Mouse (Mus musculus): ENCODE data around the gene Krtap13. TPM values are rescaled to one million over a fixed set of nuclear protein-coding genes. Genes with fewer than 3 reads are reported as not detected.
A peak's percentile ranks its signal among the peaks of the same experiment; 100 is the strongest.

Gene Krtap13
- total and polyA plus RNA-seq, 3 experiments: not detected

GRCm38 (mm10) chr16:88735391-88735790 lies 16.0 kb downstream of the Krtap13 start:
- ATAC-seq (ENCODE audit: extremely low read depth, insufficient number of reproducible peaks, low FRiP score, poor library complexity, severe bottlenecking) (no peak), DNase-seq (ENCODE audit: low spot score) (no peak)
- Histone ChIP-seq H3K9me3 (replicated peaks) (no peaks in the 10 kb centered on the region), H3K4me1 (ENCODE audit: insufficient read depth, low read depth, low read length) (no peaks in the 10 kb centered on the region), H3K27me3 (ENCODE audit: insufficient read depth, low read length) (no peaks in the 10 kb centered on the region), H3K4me3 (ENCODE audit: low read depth, low read length) (no peak overlapping the region), H3K36me3 (replicated peaks) (no peaks in the 10 kb centered on the region)
- TF ChIP-seq POLR2AphosphoS5 (IDR thresholded peaks at IDR 0.05; ENCODE audit: insufficient replicate concordance, low read depth, low read length) (no peak), GATA2 (IDR thresholded peaks at IDR 0.05; ENCODE audit: borderline replicate concordance, low read depth, low read length) (no peak), CTCF (IDR thresholded peaks at IDR 0.05; ENCODE audit: low read depth, low read length) (no peak), GATA1 (IDR thresholded peaks at IDR 0.05; ENCODE audit: borderline replicate concordance, low read length) (no peak), TAL1 (conservative IDR thresholded peaks at IDR 0.05; ENCODE audit: low read depth, low read length) (no peak)

DNA sequence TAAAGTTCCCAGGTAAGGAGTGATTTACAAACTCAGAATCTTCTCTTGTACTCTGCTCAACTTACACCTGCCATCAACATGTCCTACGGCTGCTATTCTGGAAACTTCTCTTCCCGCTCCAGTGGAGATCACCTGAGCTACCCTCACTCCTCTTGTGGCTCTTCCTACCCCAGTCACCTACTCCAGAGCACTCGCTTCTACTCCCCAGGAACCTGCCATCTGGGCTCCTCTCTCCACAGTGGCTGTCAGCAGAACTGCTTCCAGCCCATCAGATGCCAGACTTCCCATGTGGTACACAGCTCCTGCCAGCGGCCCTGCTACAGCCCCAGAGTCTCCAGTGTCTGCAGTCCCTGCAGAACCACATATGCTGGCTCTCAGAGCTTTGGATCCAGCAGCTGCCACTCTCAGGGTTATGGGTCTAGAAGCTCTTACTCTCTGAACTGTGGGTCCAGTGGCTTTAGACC lies 22.6 kb downstream of the Krtap13 start, which contains the start of gene Krtap13-1:
TSS of gene Krtap13-1 (plus strand) at position 51 of the 464 bp plus-strand sequence.
- TF ChIP-seq GATA2 (IDR thresholded peaks at IDR 0.05; ENCODE audit: borderline replicate concordance, low read depth, low read length): no peak
- TF ChIP-seq TAL1 (conservative IDR thresholded peaks at IDR 0.05; ENCODE audit: low read depth, low read length): no peak
- TF ChIP-seq GATA1 (IDR thresholded peaks at IDR 0.05; ENCODE audit: borderline replicate concordance, low read length): no peak
- no peak for TF ChIP-seq POLR2AphosphoS5 (IDR thresholded peaks at IDR 0.05; ENCODE audit: insufficient replicate concordance, low read depth, low read length)
- no peak for TF ChIP-seq CTCF (IDR thresholded peaks at IDR 0.05; ENCODE audit: low read depth, low read length)
- Histone ChIP-seq H3K9me3 (replicated peaks) (peaks cover 9% of the 10 kb centered on the region; the same call in 1 of the 2 replicates), H3K27me3 (ENCODE audit: insufficient read depth, low read length) (no peaks in the 10 kb centered on the region), H3K4me1 (ENCODE audit: insufficient read depth, low read depth, low read length) (no peaks in the 10 kb centered on the region), H3K4me3 (ENCODE audit: low read depth, low read length) (no peak within 1 kb of the TSS), H3K36me3 (replicated peaks) (no peaks in the 10 kb centered on the region)
- no peak for DNase-seq (ENCODE audit: low spot score)
- ATAC-seq (ENCODE audit: extremely low read depth, insufficient number of reproducible peaks, low FRiP score, poor library complexity, severe bottlenecking): peak; percentile 8; the same call in 1 of the 2 replicates

- no peaks in the 10 kb centered on the region for H3K36me3 ChIP-seq (replicated peaks)
- DNase-seq (ENCODE audit: low spot score) (no peak), ATAC-seq (ENCODE audit: extremely low read depth, insufficient number of reproducible peaks, low FRiP score, poor library complexity, severe bottlenecking) (no peak)
- H3K27me3 ChIP-seq (ENCODE audit: insufficient read depth, low read length): no peaks in the 10 kb centered on the region
- peaks cover 4% of the 10 kb centered on the region; the same call in 1 of the 2 replicates for H3K9me3 ChIP-seq (replicated peaks)
- no peaks in the 10 kb centered on the region for H3K4me1 ChIP-seq (ENCODE audit: insufficient read depth, low read depth, low read length)
- H3K4me3 ChIP-seq (ENCODE audit: low read depth, low read length): no peak overlapping the region
- TF ChIP-seq CTCF (IDR thresholded peaks at IDR 0.05; ENCODE audit: low read depth, low read length) (no peak), POLR2AphosphoS5 (IDR thresholded peaks at IDR 0.05; ENCODE audit: insufficient replicate concordance, low read depth, low read length) (no peak), GATA1 (IDR thresholded peaks at IDR 0.05; ENCODE audit: borderline replicate concordance, low read length) (no peak), GATA2 (IDR thresholded peaks at IDR 0.05; ENCODE audit: borderline replicate concordance, low read depth, low read length) (no peak), TAL1 (conservative IDR thresholded peaks at IDR 0.05; ENCODE audit: low read depth, low read length) (no peak)
Observed at GRCm38 (mm10) chr16:88720031-88720430, 31.4 kb downstream of the Krtap13 start.

DNA sequence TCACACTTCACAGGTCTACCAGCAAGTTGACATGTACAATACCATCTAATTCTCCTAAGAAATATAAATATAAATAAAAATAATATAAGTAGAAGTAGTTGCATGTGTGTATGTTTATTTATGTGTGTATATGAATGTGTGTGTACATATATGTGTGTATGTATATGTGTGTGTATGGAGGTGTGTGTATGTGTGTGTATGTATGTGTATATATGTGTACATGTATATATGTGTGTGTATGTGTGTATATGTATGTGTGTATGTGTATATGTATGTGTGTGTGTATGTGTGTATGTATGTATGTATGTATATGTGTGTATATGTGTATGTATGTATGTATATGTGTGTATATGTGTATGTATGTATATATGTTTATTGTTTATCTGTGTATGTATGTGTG lies 34.9 kb downstream of the Krtap13 start:
- ATAC-seq (ENCODE audit: extremely low read depth, insufficient number of reproducible peaks, low FRiP score, poor library complexity, severe bottlenecking): no peak
- Histone ChIP-seq H3K4me3 (ENCODE audit: low read depth, low read length) (no peak overlapping the region), H3K4me1 (ENCODE audit: insufficient read depth, low read depth, low read length) (no peaks in the 10 kb centered on the region), H3K36me3 (replicated peaks) (no peaks in the 10 kb centered on the region), H3K27me3 (ENCODE audit: insufficient read depth, low read length) (no peaks in the 10 kb centered on the region), H3K9me3 (replicated peaks) (peaks cover 8% of the 10 kb centered on the region)
- no peak for TF ChIP-seq GATA1 (IDR thresholded peaks at IDR 0.05; ENCODE audit: borderline replicate concordance, low read length)
- no peak for TF ChIP-seq CTCF (IDR thresholded peaks at IDR 0.05; ENCODE audit: low read depth, low read length)
- TF ChIP-seq POLR2AphosphoS5 (IDR thresholded peaks at IDR 0.05; ENCODE audit: insufficient replicate concordance, low read depth, low read length): no peak
- TF ChIP-seq GATA2 (IDR thresholded peaks at IDR 0.05; ENCODE audit: borderline replicate concordance, low read depth, low read length): no peak
- TF ChIP-seq TAL1 (conservative IDR thresholded peaks at IDR 0.05; ENCODE audit: low read depth, low read length): no peak
- DNase-seq (ENCODE audit: low spot score): no peak

GRCm38 (mm10) chr16:88711245-88711644 lies 40.2 kb downstream of the Krtap13 start:
- ATAC-seq (ENCODE audit: extremely low read depth, insufficient number of reproducible peaks, low FRiP score, poor library complexity, severe bottlenecking) (no peak), DNase-seq (ENCODE audit: low spot score) (no peak)
- H3K36me3 ChIP-seq (replicated peaks): no peaks in the 10 kb centered on the region
- no peak overlapping the region for H3K4me3 ChIP-seq (ENCODE audit: low read depth, low read length)
- H3K27me3 ChIP-seq (ENCODE audit: insufficient read depth, low read length): no peaks in the 10 kb centered on the region
- no peak for TF ChIP-seq CTCF (IDR thresholded peaks at IDR 0.05; ENCODE audit: low read depth, low read length)
- no peak for TF ChIP-seq POLR2AphosphoS5 (IDR thresholded peaks at IDR 0.05; ENCODE audit: insufficient replicate concordance, low read depth, low read length)
- no peak for TF ChIP-seq GATA1 (IDR thresholded peaks at IDR 0.05; ENCODE audit: borderline replicate concordance, low read length)
- TF ChIP-seq TAL1 (conservative IDR thresholded peaks at IDR 0.05; ENCODE audit: low read depth, low read length): no peak
- no peak for TF ChIP-seq GATA2 (IDR thresholded peaks at IDR 0.05; ENCODE audit: borderline replicate concordance, low read depth, low read length)
- H3K9me3 ChIP-seq (replicated peaks): peaks cover 14% of the 10 kb centered on the region
- no peaks in the 10 kb centered on the region for H3K4me1 ChIP-seq (ENCODE audit: insufficient read depth, low read depth, low read length)

GRCm38 (mm10) chr16:88710757-88711156 lies 40.7 kb downstream of the Krtap13 start:
- H3K4me3 ChIP-seq (ENCODE audit: low read depth, low read length): no peak overlapping the region
- ATAC-seq (ENCODE audit: extremely low read depth, insufficient number of reproducible peaks, low FRiP score, poor library complexity, severe bottlenecking): no peak
- TF ChIP-seq POLR2AphosphoS5 (IDR thresholded peaks at IDR 0.05; ENCODE audit: insufficient replicate concordance, low read depth, low read length) (no peak), CTCF (IDR thresholded peaks at IDR 0.05; ENCODE audit: low read depth, low read length) (no peak), TAL1 (conservative IDR thresholded peaks at IDR 0.05; ENCODE audit: low read depth, low read length) (no peak), GATA2 (IDR thresholded peaks at IDR 0.05; ENCODE audit: borderline replicate concordance, low read depth, low read length) (no peak), GATA1 (IDR thresholded peaks at IDR 0.05; ENCODE audit: borderline replicate concordance, low read length) (no peak)
- H3K9me3 ChIP-seq (replicated peaks): peaks cover 14% of the 10 kb centered on the region
- no peaks in the 10 kb centered on the region for H3K4me1 ChIP-seq (ENCODE audit: insufficient read depth, low read depth, low read length)
- no peaks in the 10 kb centered on the region for H3K27me3 ChIP-seq (ENCODE audit: insufficient read depth, low read length)
- DNase-seq (ENCODE audit: low spot score): no peak
- no peaks in the 10 kb centered on the region for H3K36me3 ChIP-seq (replicated peaks)
